Mouse (Mus musculus): ENCODE measurements at regions not wholly inside any gene's neighbourhood (a gene's known extent, or its start where the extent isn't known, plus 50 kb on each side); places are given as distances from the start of the nearest gene placed in this dataset.
A peak's percentile ranks its signal among the peaks of the same experiment; 100 is the strongest.

- Histone ChIP-seq H3K4me2 (no peak overlapping the region), H3K9me3 (ENCODE audit: control insufficient read depth, low read length) (no peaks in the 10 kb centered on the region), H3K4me3 (ENCODE audit: low read depth, low read length) (no peak overlapping the region), H3K27me3 (ENCODE audit: control insufficient read depth, insufficient read depth, low read length) (no peaks in the 10 kb centered on the region), H3K36me3 (ENCODE audit: control insufficient read depth, insufficient read depth, low read length) (no peaks in the 10 kb centered on the region), H3K4me1 (ENCODE audit: control insufficient read depth, insufficient read depth, low read length) (no peaks in the 10 kb centered on the region), H3K27ac (ENCODE audit: low read depth, low read length) (no peak overlapping the region), H3K9ac (ENCODE audit: low read length) (no peak overlapping the region)
- DNase-seq (ENCODE audit: low spot score, missing footprints) = no peak
- no peak for ATAC-seq (ENCODE audit: low FRiP score)
- 87% methylated on average over 4 of the region's 4 CpGs for WGBS
Measured at GRCm38 (mm10) chr12:118677989-118678388, 168.1 kb upstream of the Sp8 start.

DNA sequence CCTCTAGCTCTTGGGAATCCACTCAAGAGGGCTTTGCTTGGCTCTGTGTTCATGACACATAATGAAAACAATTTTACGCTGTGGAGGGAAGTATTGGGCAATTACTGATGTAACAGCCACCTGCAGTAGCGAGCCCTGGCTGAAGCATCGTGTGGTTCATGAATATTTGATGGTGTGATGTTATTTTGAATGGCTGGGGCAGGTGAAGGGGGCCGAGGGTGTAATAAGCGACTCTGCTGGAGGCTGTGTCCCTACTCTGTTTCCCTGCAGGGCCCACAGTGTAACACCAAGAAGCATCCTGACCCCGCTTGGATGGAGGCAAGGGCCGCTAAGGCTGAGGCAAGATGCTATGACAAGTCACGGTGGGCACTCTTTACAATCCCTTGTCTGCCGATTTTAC, 184.6 kb upstream of the Sp8 start:
- peak overlapping the region; percentile 38 for H3K4me2 ChIP-seq
- 7% methylated on average over 9 of the region's 9 CpGs for WGBS
- peak; percentile 73 for ATAC-seq (ENCODE audit: low FRiP score)

GRCm38 (mm10) chr12:118661214-118661486, 185.0 kb upstream of the Sp8 start:
- ATAC-seq (ENCODE audit: low FRiP score) = peak; percentile 61
- Histone ChIP-seq H3K4me1 (ENCODE audit: control insufficient read depth, insufficient read depth, low read length) (peaks cover 27% of the 10 kb centered on the region), H3K36me3 (ENCODE audit: control insufficient read depth, insufficient read depth, low read length) (no peaks in the 10 kb centered on the region), H3K27ac (ENCODE audit: low read depth, low read length) (no peak overlapping the region), H3K9me3 (ENCODE audit: control insufficient read depth, low read length) (no peaks in the 10 kb centered on the region), H3K9ac (ENCODE audit: low read length) (peak overlapping the region; percentile 5; the same call in 1 of the 2 replicates), H3K4me2 (peak overlapping the region; percentile 38), H3K4me3 (ENCODE audit: low read depth, low read length) (no peak overlapping the region), H3K27me3 (ENCODE audit: control insufficient read depth, insufficient read depth, low read length) (peaks cover 33% of the 10 kb centered on the region)
- peak; percentile 91 for DNase-seq (ENCODE audit: low spot score, missing footprints)
- under 1% methylated on average over 5 of the region's 5 CpGs for WGBS

More for the DNA sequence above, 184.6 kb upstream of the Sp8 start:
- H3K4me1 ChIP-seq (ENCODE audit: control insufficient read depth, insufficient read depth, low read length) = peaks cover 27% of the 10 kb centered on the region
- H3K27ac ChIP-seq (ENCODE audit: low read depth, low read length) = no peak overlapping the region
- DNase-seq (ENCODE audit: low spot score, missing footprints) = peak; percentile 90
- no peak overlapping the region for H3K4me3 ChIP-seq (ENCODE audit: low read depth, low read length)
- H3K36me3 ChIP-seq (ENCODE audit: control insufficient read depth, insufficient read depth, low read length) = no peaks in the 10 kb centered on the region
- H3K9me3 ChIP-seq (ENCODE audit: control insufficient read depth, low read length) = no peaks in the 10 kb centered on the region
- H3K9ac ChIP-seq (ENCODE audit: low read length) = no peak overlapping the region
- H3K27me3 ChIP-seq (ENCODE audit: control insufficient read depth, insufficient read depth, low read length) = peaks cover 30% of the 10 kb centered on the region

DNA sequence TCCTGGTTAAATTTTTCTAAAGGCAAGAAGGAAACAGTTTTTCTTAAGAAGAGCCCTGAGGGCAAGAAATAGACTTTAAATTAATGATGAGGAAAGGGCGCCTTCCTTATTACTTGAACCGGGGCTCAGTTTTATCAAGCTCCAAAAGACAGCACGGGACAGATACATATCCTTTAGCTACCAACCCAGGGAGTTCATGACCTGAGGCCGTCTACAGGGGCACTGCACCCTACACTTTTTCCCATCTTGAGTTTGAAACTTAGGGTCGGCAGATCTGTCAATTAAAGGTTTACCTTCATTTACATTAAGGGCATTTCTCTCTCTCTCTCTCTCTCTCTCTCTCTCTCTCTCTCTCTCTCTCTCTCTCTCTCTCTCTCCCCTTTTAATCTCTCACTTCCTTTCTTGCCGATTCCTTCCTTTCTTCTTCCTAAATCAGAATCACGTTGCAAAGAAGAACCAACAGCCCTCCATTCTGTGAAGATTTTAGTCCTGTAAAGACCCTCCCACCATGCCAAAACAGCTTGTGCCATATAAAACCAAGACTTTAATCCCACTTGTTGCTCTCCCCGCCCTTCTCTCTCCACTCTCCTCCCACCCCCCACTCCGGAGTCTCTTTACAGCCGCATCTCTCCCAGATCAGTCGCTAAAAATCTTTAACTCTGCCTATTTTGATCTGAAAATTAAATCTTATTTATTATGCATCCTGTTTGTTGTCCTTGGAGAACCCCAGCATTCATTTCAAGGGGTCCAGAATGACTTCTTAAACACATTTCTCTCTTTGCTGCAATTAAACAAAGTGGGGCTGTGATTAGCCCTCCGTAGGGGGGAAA, 185.5 kb upstream of the Sp8 start:
- ATAC-seq (ENCODE audit: low FRiP score) = peak; percentile 64

DNA sequence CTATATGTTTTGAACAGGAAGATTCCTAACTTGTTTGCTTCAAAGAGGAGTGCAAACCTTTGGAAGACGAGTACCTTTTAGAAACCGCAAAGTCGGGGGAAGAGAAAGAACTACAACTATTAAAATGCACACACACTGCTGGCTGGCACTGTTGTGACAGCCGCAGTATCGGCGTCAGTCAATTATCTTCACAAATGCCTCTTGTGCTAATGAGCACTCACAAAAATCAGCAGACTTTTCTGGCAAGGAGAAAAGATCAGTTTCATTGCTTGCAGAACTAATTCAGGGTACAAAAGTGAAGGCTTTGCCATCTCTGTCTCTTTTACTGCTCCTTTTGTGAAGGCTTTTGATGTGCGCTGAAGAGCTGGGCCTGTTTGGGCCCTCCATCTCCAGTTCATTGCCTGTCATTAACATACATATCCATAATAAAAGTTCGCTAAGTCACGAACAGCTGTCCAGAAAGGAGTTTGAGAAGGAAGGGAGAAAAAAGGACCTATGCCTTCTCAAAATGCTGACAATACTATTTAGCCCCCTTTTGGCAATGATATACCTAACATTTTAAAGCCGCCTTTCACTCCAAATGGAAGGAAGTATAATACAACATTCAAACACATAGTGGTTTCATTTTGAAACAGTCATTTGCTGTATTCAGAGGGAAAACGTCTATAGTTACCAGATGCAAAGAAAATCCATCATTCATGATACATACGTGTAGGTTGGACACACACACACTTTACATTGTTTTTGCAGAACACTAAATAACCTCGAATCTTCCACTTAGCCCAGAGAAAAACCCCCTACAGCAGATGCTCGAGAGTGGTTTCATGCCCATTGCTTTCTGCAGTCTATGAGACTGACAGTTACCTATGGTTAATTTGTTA, 186.6 kb upstream of the Sp8 start:
- H3K27me3 ChIP-seq (ENCODE audit: control insufficient read depth, insufficient read depth, low read length) = peaks cover 37% of the 10 kb centered on the region
- H3K9ac ChIP-seq (ENCODE audit: low read length) = no peak overlapping the region
- H3K9me3 ChIP-seq (ENCODE audit: control insufficient read depth, low read length) = no peaks in the 10 kb centered on the region
- no peak overlapping the region for H3K4me3 ChIP-seq (ENCODE audit: low read depth, low read length)
- ATAC-seq (ENCODE audit: low FRiP score) (peak; percentile 73), DNase-seq (ENCODE audit: low spot score, missing footprints) (peak; percentile 92)
- H3K36me3 ChIP-seq (ENCODE audit: control insufficient read depth, insufficient read depth, low read length) = no peaks in the 10 kb centered on the region
- peaks cover 27% of the 10 kb centered on the region for H3K4me1 ChIP-seq (ENCODE audit: control insufficient read depth, insufficient read depth, low read length)
- 11% methylated on average over 14 of the region's 14 CpGs for WGBS
- no peak overlapping the region; the same call in 1 of the 2 replicates for H3K27ac ChIP-seq (ENCODE audit: low read depth, low read length)
- peak overlapping the region; percentile 17; the same call in 1 of the 2 replicates for H3K4me2 ChIP-seq

More for the DNA sequence above, 185.5 kb upstream of the Sp8 start:
- H3K36me3 ChIP-seq (ENCODE audit: control insufficient read depth, insufficient read depth, low read length) = no peaks in the 10 kb centered on the region
- H3K4me3 ChIP-seq (ENCODE audit: low read depth, low read length) = no peak overlapping the region
- H3K4me1 ChIP-seq (ENCODE audit: control insufficient read depth, insufficient read depth, low read length) = peaks cover 27% of the 10 kb centered on the region
- DNase-seq (ENCODE audit: low spot score, missing footprints) = peak; percentile 91
- H3K27ac ChIP-seq (ENCODE audit: low read depth, low read length) = no peak overlapping the region
- peak overlapping the region; percentile 5; the same call in 1 of the 2 replicates for H3K9ac ChIP-seq (ENCODE audit: low read length)
- H3K9me3 ChIP-seq (ENCODE audit: control insufficient read depth, low read length) = no peaks in the 10 kb centered on the region
- peak overlapping the region; percentile 38 for H3K4me2 ChIP-seq
- peaks cover 33% of the 10 kb centered on the region for H3K27me3 ChIP-seq (ENCODE audit: control insufficient read depth, insufficient read depth, low read length)
- WGBS = 4% methylated on average over 12 of the region's 12 CpGs

DNA sequence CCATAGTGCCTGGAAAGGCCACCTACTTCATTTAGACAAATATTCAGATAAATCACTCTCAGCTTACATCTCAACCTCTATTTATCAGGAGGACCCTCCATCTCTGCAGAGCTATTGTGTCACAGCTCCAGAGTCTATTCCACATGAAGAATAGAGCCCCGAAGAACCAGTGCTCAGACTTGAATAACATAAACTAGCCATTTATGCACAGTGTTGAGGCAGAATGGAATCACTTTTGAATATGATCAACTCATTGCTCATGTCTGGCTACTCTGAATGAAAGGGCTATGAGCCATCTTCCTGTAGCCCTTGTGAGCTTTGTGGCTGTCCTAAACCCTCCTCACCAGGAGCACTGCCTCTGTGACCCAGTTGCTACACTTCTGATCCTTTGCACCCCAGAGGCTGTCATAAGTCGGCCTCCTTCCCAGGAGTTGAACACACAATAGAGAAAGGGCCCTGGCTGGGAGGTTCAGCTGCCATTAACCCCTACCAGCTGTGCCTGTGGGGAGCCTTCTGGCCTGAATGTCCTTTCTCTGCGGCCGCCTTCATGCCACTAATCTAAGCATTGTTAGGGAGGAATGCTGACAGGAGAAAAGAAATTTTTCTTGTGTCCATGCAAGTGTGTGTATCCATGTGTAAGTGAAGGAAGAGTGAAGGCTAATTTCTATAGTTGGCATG, 195.5 kb upstream of the Sp8 start:
- no peak overlapping the region for H3K4me3 ChIP-seq (ENCODE audit: low read depth, low read length)
- DNase-seq (ENCODE audit: low spot score, missing footprints) = peak; percentile 95
- H3K36me3 ChIP-seq (ENCODE audit: control insufficient read depth, insufficient read depth, low read length) = no peaks in the 10 kb centered on the region
- no peaks in the 10 kb centered on the region for H3K9me3 ChIP-seq (ENCODE audit: control insufficient read depth, low read length)
- no peak overlapping the region for H3K9ac ChIP-seq (ENCODE audit: low read length)
- no peak overlapping the region for H3K4me2 ChIP-seq
- H3K4me1 ChIP-seq (ENCODE audit: control insufficient read depth, insufficient read depth, low read length) = peaks cover 33% of the 10 kb centered on the region; the same call in 1 of the 2 replicates
- H3K27me3 ChIP-seq (ENCODE audit: control insufficient read depth, insufficient read depth, low read length) = peaks cover 52% of the 10 kb centered on the region
- peak overlapping the region; percentile 49 for H3K27ac ChIP-seq (ENCODE audit: low read depth, low read length)
- ATAC-seq (ENCODE audit: low FRiP score) = peak; percentile 92
- WGBS = 7% methylated on average over 4 of the region's 4 CpGs

- H3K9me3 ChIP-seq (ENCODE audit: control insufficient read depth, low read length) = no peaks in the 10 kb centered on the region
- H3K27ac ChIP-seq (ENCODE audit: low read depth, low read length) = no peak overlapping the region
- no peak overlapping the region for H3K4me2 ChIP-seq
- peaks cover 51% of the 10 kb centered on the region for H3K27me3 ChIP-seq (ENCODE audit: control insufficient read depth, insufficient read depth, low read length)
- no peak overlapping the region for H3K4me3 ChIP-seq (ENCODE audit: low read depth, low read length)
- H3K9ac ChIP-seq (ENCODE audit: low read length) = no peak overlapping the region
- DNase-seq (ENCODE audit: low spot score, missing footprints) (no peak), ATAC-seq (ENCODE audit: low FRiP score) (no peak)
- H3K4me1 ChIP-seq (ENCODE audit: control insufficient read depth, insufficient read depth, low read length) = peaks cover 33% of the 10 kb centered on the region; the same call in 1 of the 2 replicates
- 58% methylated on average over 3 of the region's 3 CpGs for WGBS
- H3K36me3 ChIP-seq (ENCODE audit: control insufficient read depth, insufficient read depth, low read length) = no peaks in the 10 kb centered on the region
Measured at GRCm38 (mm10) chr12:118649323-118649973, 196.7 kb upstream of the Sp8 start.

DNA sequence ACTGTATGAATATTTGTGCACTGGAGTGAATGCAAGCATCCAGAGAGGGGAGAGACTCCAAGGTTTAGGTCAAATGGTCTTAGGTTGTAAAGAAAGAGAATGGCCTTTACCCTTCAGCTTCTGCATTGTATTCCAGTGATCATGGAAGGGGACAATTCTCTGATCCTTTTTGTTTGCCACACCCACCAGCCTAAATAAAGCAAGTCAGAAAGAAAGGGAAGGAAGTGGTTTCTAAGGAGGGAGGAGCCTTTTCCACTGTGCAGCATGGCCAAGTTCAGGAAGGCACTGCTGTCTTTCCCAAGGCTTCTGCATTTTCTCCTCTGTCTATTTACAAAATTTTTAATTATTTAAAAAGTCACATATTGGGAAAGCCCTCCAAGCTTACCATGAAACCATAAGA, 197.5 kb upstream of the Sp8 start:
- Histone ChIP-seq H3K9ac (ENCODE audit: low read length) (no peak overlapping the region), H3K4me2 (no peak overlapping the region), H3K27me3 (ENCODE audit: control insufficient read depth, insufficient read depth, low read length) (peaks cover 53% of the 10 kb centered on the region), H3K4me3 (ENCODE audit: low read depth, low read length) (no peak overlapping the region), H3K9me3 (ENCODE audit: control insufficient read depth, low read length) (no peaks in the 10 kb centered on the region), H3K36me3 (ENCODE audit: control insufficient read depth, insufficient read depth, low read length) (no peaks in the 10 kb centered on the region), H3K27ac (ENCODE audit: low read depth, low read length) (no peak overlapping the region), H3K4me1 (ENCODE audit: control insufficient read depth, insufficient read depth, low read length) (peaks cover 33% of the 10 kb centered on the region; the same call in 1 of the 2 replicates)
- DNase-seq (ENCODE audit: low spot score, missing footprints) = no peak
- no peak for ATAC-seq (ENCODE audit: low FRiP score)
